Mouse (Mus musculus): ENCODE measurements around the gene Sri. TPM values are rescaled to one million over a fixed set of nuclear protein-coding genes. Genes with fewer than 3 reads are reported as not detected.

The Sri gene
- total and polyA plus RNA-seq, 3 experiments, result 152 to 264 (median 247) TPM

- Histone ChIP-seq H3K36me3 (replicated peaks) (peaks cover 9% of the 10 kb centered on the region), H3K9me3 (replicated peaks) (no peaks in the 10 kb centered on the region), H3K4me1 (ENCODE audit: insufficient read depth, low read depth, low read length) (peaks cover 18% of the 10 kb centered on the region), H3K27me3 (ENCODE audit: insufficient read depth, low read length) (peaks cover 9% of the 10 kb centered on the region; the same call in 1 of the 2 replicates), H3K4me3 (ENCODE audit: low read depth, low read length) (no peak overlapping the region)
- no peak for ATAC-seq (ENCODE audit: extremely low read depth, insufficient number of reproducible peaks, low FRiP score, poor library complexity, severe bottlenecking)
- DNase-seq (ENCODE audit: low spot score), result no peak
- TF ChIP-seq TAL1 (conservative IDR thresholded peaks at IDR 0.05; ENCODE audit: low read depth, low read length) (no peak), POLR2AphosphoS5 (IDR thresholded peaks at IDR 0.05; ENCODE audit: insufficient replicate concordance, low read depth, low read length) (no peak), CTCF (IDR thresholded peaks at IDR 0.05; ENCODE audit: low read depth, low read length) (no peak), GATA1 (IDR thresholded peaks at IDR 0.05; ENCODE audit: borderline replicate concordance, low read length) (no peak), GATA2 (IDR thresholded peaks at IDR 0.05; ENCODE audit: borderline replicate concordance, low read depth, low read length) (no peak)
These were observed 7.9 kb downstream of the Sri start for GRCm38 (mm10) chr5:8053827-8054226.

- Histone ChIP-seq H3K36me3 (replicated peaks) (peaks cover 24% of the 10 kb centered on the region), H3K4me1 (ENCODE audit: insufficient read depth, low read depth, low read length) (peaks cover 18% of the 10 kb centered on the region), H3K27me3 (ENCODE audit: insufficient read depth, low read length) (peaks cover 2% of the 10 kb centered on the region; the same call in 1 of the 2 replicates), H3K4me3 (ENCODE audit: low read depth, low read length) (peak overlapping the region; percentile 96), H3K9me3 (replicated peaks) (no peaks in the 10 kb centered on the region)
- peak; percentile 36 for ATAC-seq (ENCODE audit: extremely low read depth, insufficient number of reproducible peaks, low FRiP score, poor library complexity, severe bottlenecking)
- TF ChIP-seq CTCF (IDR thresholded peaks at IDR 0.05; ENCODE audit: low read depth, low read length) (no peak), POLR2AphosphoS5 (IDR thresholded peaks at IDR 0.05; ENCODE audit: insufficient replicate concordance, low read depth, low read length) (no peak), GATA2 (IDR thresholded peaks at IDR 0.05; ENCODE audit: borderline replicate concordance, low read depth, low read length) (no peak), GATA1 (IDR thresholded peaks at IDR 0.05; ENCODE audit: borderline replicate concordance, low read length) (no peak), TAL1 (conservative IDR thresholded peaks at IDR 0.05; ENCODE audit: low read depth, low read length) (no peak)
- DNase-seq (ENCODE audit: low spot score), result peak; percentile 3
These were observed 9.8 kb downstream of the Sri start for GRCm38 (mm10) chr5:8055721-8056129.

- H3K27me3 ChIP-seq (ENCODE audit: insufficient read depth, low read length), result peaks cover 2% of the 10 kb centered on the region; the same call in 1 of the 2 replicates
- peak; percentile 78 for DNase-seq (ENCODE audit: low spot score)
These were observed 10.5 kb downstream of the Sri start for GRCm38 (mm10) chr5:8056141-8057017.

GRCm38 (mm10) chr5:8057018-8057323 lies 11.1 kb downstream of the Sri start:
- Histone ChIP-seq H3K27me3 (ENCODE audit: insufficient read depth, low read length) (peaks cover 2% of the 10 kb centered on the region; the same call in 1 of the 2 replicates), H3K4me1 (ENCODE audit: insufficient read depth, low read depth, low read length) (peaks cover 18% of the 10 kb centered on the region), H3K4me3 (ENCODE audit: low read depth, low read length) (peak overlapping the region; percentile 96), H3K36me3 (replicated peaks) (peaks cover 37% of the 10 kb centered on the region), H3K9me3 (replicated peaks) (no peaks in the 10 kb centered on the region)
- DNase-seq (ENCODE audit: low spot score), result peak; percentile 2
- ATAC-seq (ENCODE audit: extremely low read depth, insufficient number of reproducible peaks, low FRiP score, poor library complexity, severe bottlenecking), result 0 out of 2 replicates have a peak, but pooled peaks have one; percentile 1
- TF ChIP-seq GATA1 (IDR thresholded peaks at IDR 0.05; ENCODE audit: borderline replicate concordance, low read length) (no peak), GATA2 (IDR thresholded peaks at IDR 0.05; ENCODE audit: borderline replicate concordance, low read depth, low read length) (no peak), POLR2AphosphoS5 (IDR thresholded peaks at IDR 0.05; ENCODE audit: insufficient replicate concordance, low read depth, low read length) (no peak)

More at GRCm38 (mm10) chr5:8056141-8057017, 10.5 kb downstream of the Sri start:
- Histone ChIP-seq H3K9me3 (replicated peaks) (no peaks in the 10 kb centered on the region), H3K36me3 (replicated peaks) (peaks cover 31% of the 10 kb centered on the region), H3K4me1 (ENCODE audit: insufficient read depth, low read depth, low read length) (peaks cover 18% of the 10 kb centered on the region), H3K4me3 (ENCODE audit: low read depth, low read length) (peak overlapping the region; percentile 96)
- peak; percentile 74 for ATAC-seq (ENCODE audit: extremely low read depth, insufficient number of reproducible peaks, low FRiP score, poor library complexity, severe bottlenecking)
- no peak for TF ChIP-seq GATA2 (IDR thresholded peaks at IDR 0.05; ENCODE audit: borderline replicate concordance, low read depth, low read length)
- TF ChIP-seq CTCF (IDR thresholded peaks at IDR 0.05; ENCODE audit: low read depth, low read length), result no peak
- TF ChIP-seq TAL1 (conservative IDR thresholded peaks at IDR 0.05; ENCODE audit: low read depth, low read length), result no peak

- no peak for TF ChIP-seq POLR2AphosphoS5 (IDR thresholded peaks at IDR 0.05; ENCODE audit: insufficient replicate concordance, low read depth, low read length)
- TF ChIP-seq CTCF (IDR thresholded peaks at IDR 0.05; ENCODE audit: low read depth, low read length), result no peak
- TF ChIP-seq TAL1 (conservative IDR thresholded peaks at IDR 0.05; ENCODE audit: low read depth, low read length), result no peak
- no peak for TF ChIP-seq GATA1 (IDR thresholded peaks at IDR 0.05; ENCODE audit: borderline replicate concordance, low read length)
- TF ChIP-seq GATA2 (IDR thresholded peaks at IDR 0.05; ENCODE audit: borderline replicate concordance, low read depth, low read length), result no peak
- H3K27me3 ChIP-seq (ENCODE audit: insufficient read depth, low read length), result no peaks in the 10 kb centered on the region
- ATAC-seq (ENCODE audit: extremely low read depth, insufficient number of reproducible peaks, low FRiP score, poor library complexity, severe bottlenecking) (no peak), DNase-seq (ENCODE audit: low spot score) (no peak)
- no peaks in the 10 kb centered on the region for H3K9me3 ChIP-seq (replicated peaks)
- H3K4me3 ChIP-seq (ENCODE audit: low read depth, low read length), result no peak overlapping the region
- H3K36me3 ChIP-seq (replicated peaks), result peaks cover 44% of the 10 kb centered on the region
- H3K4me1 ChIP-seq (ENCODE audit: insufficient read depth, low read depth, low read length), result peaks cover 18% of the 10 kb centered on the region
These were observed 12.2 kb downstream of the Sri start for GRCm38 (mm10) chr5:8058056-8058455.

- Histone ChIP-seq H3K36me3 (replicated peaks) (peaks cover 87% of the 10 kb centered on the region), H3K27me3 (ENCODE audit: insufficient read depth, low read length) (no peaks in the 10 kb centered on the region), H3K9me3 (replicated peaks) (no peaks in the 10 kb centered on the region), H3K4me3 (ENCODE audit: low read depth, low read length) (no peak overlapping the region), H3K4me1 (ENCODE audit: insufficient read depth, low read depth, low read length) (peaks cover 5% of the 10 kb centered on the region; the same call in 1 of the 2 replicates)
- TF ChIP-seq POLR2AphosphoS5 (IDR thresholded peaks at IDR 0.05; ENCODE audit: insufficient replicate concordance, low read depth, low read length) (no peak), TAL1 (conservative IDR thresholded peaks at IDR 0.05; ENCODE audit: low read depth, low read length) (no peak), GATA1 (IDR thresholded peaks at IDR 0.05; ENCODE audit: borderline replicate concordance, low read length) (no peak), CTCF (IDR thresholded peaks at IDR 0.05; ENCODE audit: low read depth, low read length) (no peak), GATA2 (IDR thresholded peaks at IDR 0.05; ENCODE audit: borderline replicate concordance, low read depth, low read length) (no peak)
- DNase-seq (ENCODE audit: low spot score), result no peak
- ATAC-seq (ENCODE audit: extremely low read depth, insufficient number of reproducible peaks, low FRiP score, poor library complexity, severe bottlenecking), result no peak
These were observed 16.6 kb downstream of the Sri start for GRCm38 (mm10) chr5:8062469-8062868.
